Mouse (Mus musculus): ENCODE results near the gene Bcl2l13.

- TF ChIP-seq POLR2A (IDR thresholded peaks at IDR 0.05; ENCODE audit: control insufficient read depth, low read depth, low read length), result no peak
- TF ChIP-seq CTCF (IDR thresholded peaks at IDR 0.05; ENCODE audit: control insufficient read depth, insufficient read depth, insufficient replicate concordance, low read depth, low read length), result no peak
These were observed 69.1 kb downstream of the Bcl2l13 start for GRCm38 (mm10) chr6:120905111-120905510.
